Mouse (Mus musculus): ENCODE results near the gene Slc25a10. TPM values are rescaled to one million over a fixed set of nuclear protein-coding genes. Genes with fewer than 3 reads are reported as not detected.

Slc25a10 gene
- polyA plus RNA-seq, 1 experiment from 2014 or later: 27.6 TPM

DNA sequence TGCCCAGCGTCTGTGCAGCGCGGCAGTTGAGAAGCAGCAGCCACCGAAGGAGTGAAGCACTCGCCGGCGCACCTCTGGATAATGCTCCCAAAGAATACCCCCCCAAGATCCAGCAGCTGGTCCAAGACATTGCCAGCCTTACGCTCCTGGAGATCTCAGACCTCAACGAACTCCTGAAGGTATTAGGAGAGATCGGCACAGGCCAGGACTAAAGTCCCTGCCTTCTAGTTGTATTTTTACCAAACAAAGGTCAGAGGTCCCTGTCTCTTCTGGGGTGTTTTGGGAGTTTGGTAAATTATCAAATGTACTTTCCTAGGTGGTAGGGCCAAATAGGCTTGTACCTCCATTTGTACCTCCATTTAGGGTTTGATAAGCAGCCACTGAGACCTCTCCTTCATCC, 6.4 kb upstream of the Slc25a10 start:
- Histone ChIP-seq H3K36me3 (peaks cover 61% of the 10 kb centered on the region), H3K27ac (replicated peaks) (peak overlapping the region; percentile 91; the same call in 1 of the 2 replicates), H3K4me1 (peaks cover 26% of the 10 kb centered on the region), H3K27me3 (replicated peaks) (no peaks in the 10 kb centered on the region), H3K9ac (replicated peaks) (peak overlapping the region; percentile 86), H3K4me3 (replicated peaks) (peak overlapping the region; percentile 95), H3K4me2 (peak overlapping the region; percentile 79), H3K9me3 (replicated peaks) (no peaks in the 10 kb centered on the region)
- WGBS: 11% methylated on average over 10 of the region's 10 CpGs
- no peak for ATAC-seq (ENCODE audit: low FRiP score)

DNA sequence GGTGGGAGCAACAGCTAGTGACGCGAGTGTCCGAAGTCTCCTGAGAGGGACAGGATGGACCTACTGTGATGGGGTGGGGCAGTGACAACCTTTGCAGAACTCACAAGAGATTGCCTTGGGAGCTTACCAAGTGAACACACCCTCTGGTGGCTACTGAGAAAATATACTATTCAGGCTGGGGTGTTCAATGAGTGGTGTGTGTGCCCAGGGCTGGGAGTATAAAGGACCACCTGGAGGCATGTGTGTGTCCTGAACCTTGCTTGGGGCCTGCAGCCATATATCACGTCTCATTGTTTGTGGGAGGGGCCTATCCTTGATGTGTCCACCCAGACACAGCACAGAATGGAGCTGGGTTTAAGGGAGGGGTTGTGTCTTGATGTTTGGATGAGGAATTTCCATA, 3.1 kb upstream of the Slc25a10 start:
- Histone ChIP-seq H3K4me1 (peaks cover 54% of the 10 kb centered on the region), H3K4me3 (replicated peaks) (no peak overlapping the region), H3K9ac (replicated peaks) (no peak overlapping the region), H3K4me2 (no peak overlapping the region), H3K27ac (replicated peaks) (no peak overlapping the region), H3K27me3 (replicated peaks) (no peaks in the 10 kb centered on the region), H3K36me3 (peaks cover 31% of the 10 kb centered on the region), H3K9me3 (replicated peaks) (no peaks in the 10 kb centered on the region)
- WGBS: 79% methylated on average over 4 of the region's 4 CpGs
- no peak for ATAC-seq (ENCODE audit: low FRiP score)

DNA sequence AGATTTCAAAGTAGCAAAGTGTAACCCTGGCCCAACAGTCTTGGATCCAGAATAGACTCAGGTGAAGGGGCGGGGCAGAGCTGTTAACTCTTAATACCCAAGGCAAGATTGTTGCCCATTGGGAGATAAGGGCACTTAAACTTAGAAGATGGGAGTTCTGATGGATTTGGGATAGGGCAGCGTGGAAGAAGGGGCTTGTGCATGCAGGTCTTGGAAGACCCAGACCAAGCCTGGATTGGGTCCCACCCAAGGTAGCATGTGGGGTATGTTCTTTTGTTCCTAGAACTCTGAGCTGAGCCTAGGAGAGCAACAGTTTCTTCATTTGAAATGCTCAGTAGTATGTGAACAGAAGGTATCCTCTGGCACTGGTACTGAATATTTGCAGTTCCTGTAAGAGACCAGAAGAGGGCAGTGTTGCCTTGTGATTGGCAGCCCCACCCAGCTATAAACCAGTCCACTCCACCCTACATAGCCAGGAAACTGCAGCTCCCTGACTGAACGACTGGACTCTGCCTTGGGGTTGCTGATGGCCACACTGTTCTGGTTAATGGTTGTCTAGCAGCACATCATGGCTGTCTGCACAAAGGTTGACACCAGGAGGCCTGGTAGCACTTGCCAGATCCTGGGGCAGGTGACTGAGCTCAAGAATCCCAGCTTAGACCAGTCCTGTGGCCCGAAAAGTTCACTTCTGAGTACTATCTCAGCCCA, 2.4 kb upstream of the Slc25a10 start:
- no peaks in the 10 kb centered on the region for H3K9me3 ChIP-seq (replicated peaks)
- H3K27ac ChIP-seq (replicated peaks): peak overlapping the region; percentile 63
- no peak for ATAC-seq (ENCODE audit: low FRiP score)
- WGBS: 65% methylated on average over 4 of the region's 4 CpGs
- H3K4me3 ChIP-seq (replicated peaks): no peak overlapping the region
- H3K36me3 ChIP-seq: peaks cover 29% of the 10 kb centered on the region
- H3K9ac ChIP-seq (replicated peaks): no peak overlapping the region
- H3K4me2 ChIP-seq: no peak overlapping the region
- peaks cover 54% of the 10 kb centered on the region for H3K4me1 ChIP-seq
- H3K27me3 ChIP-seq (replicated peaks): no peaks in the 10 kb centered on the region

DNA sequence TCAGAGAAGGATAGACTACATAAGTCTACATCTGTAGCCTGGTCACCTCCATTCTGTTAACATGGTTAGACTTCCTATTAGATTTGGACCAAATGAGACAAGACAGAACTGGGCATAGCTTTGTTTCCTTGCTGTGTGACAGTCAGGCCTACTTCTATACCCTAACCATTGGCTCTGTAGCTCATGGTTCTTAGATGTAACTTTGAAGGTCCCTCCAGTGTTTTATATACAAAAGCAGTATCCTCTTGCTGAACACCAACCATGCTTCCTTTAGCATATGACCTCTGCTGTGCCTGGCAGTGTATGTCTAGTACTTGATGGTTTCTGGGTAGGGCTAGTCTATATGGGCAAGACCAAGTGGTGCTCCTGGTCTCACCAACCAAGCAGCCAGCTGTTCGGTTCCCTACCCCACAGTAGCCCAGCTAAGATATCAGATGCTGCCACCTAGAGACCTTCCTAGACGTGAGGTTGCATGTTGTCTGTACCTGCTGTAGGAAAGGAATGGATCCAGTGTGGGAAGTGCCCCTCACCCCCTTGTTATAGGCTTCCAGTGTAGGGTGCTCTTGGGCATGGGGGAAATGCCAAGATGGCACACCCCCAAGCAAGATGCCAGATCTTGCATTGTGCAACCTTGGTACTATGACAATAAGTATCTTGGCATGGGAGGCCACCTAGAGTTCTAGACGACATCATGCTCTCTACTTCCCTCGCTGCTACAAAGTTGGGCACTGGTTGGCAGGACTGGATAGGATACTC, 1.2 kb upstream of the Slc25a10 start:
- Histone ChIP-seq H3K9me3 (replicated peaks) (no peaks in the 10 kb centered on the region), H3K27me3 (replicated peaks) (no peaks in the 10 kb centered on the region), H3K27ac (replicated peaks) (peak overlapping the region; percentile 83), H3K36me3 (peaks cover 40% of the 10 kb centered on the region), H3K4me2 (peak overlapping the region; percentile 99; the same call in 1 of the 2 replicates), H3K9ac (replicated peaks) (no peak overlapping the region), H3K4me1 (peaks cover 49% of the 10 kb centered on the region), H3K4me3 (replicated peaks) (0 out of 2 replicates have a peak overlapping the region, but pooled peaks have one; percentile 99)
- no peak for ATAC-seq (ENCODE audit: low FRiP score)
- WGBS: 36% methylated on average over 4 of the region's 4 CpGs

DNA sequence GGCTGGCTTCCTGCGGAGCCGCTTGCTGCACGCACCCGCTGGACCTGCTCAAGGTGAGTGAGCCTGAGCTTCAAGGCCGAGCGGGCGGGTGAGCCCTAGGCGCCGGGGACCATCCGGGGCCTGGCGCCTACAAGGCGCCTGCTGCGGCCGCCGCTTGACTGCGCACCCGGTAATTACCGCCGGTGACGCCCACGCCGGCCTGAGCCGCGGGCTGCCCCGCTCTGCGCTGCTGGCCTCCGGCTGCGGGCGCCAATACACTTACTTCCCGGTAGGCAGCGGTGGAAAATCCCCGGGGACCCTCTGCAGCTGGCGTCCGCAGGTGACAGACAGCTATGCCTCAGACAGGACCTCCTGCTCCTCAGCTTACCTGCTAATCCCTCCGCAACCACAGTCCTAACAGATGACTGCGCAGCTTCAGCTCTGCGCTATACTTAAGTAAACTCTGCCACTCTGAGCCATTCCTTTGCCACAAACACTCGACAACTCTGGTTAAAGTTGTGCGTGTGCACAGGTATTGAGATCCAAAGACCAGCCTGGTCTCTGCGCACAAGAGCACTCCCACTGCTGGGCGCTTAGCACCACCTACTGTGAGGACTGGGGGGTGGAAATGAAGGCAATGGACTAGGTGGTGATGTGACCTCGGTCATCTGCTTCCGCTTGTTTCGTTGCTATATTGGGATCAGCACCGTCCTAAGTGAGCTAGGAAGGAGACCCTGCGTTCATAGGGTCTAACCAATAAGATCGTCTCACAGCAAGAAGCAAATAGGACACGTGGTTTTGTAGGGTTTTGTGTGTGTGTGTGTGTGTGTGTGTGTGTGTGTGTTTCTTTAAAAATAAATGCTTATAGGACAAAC, 611 bp downstream of the Slc25a10 start:
- Histone ChIP-seq H3K4me2 (peak overlapping the region; percentile 99), H3K27me3 (replicated peaks) (no peaks in the 10 kb centered on the region), H3K9ac (replicated peaks) (peak overlapping the region; percentile 82), H3K9me3 (replicated peaks) (no peaks in the 10 kb centered on the region), H3K36me3 (peaks cover 44% of the 10 kb centered on the region), H3K4me1 (peaks cover 43% of the 10 kb centered on the region), H3K27ac (replicated peaks) (peak overlapping the region; percentile 83), H3K4me3 (replicated peaks) (peak overlapping the region; percentile 99)
- ATAC-seq (ENCODE audit: low FRiP score): peak; percentile 44
- WGBS: under 1% methylated on average over 47 of the region's 48 CpGs

DNA sequence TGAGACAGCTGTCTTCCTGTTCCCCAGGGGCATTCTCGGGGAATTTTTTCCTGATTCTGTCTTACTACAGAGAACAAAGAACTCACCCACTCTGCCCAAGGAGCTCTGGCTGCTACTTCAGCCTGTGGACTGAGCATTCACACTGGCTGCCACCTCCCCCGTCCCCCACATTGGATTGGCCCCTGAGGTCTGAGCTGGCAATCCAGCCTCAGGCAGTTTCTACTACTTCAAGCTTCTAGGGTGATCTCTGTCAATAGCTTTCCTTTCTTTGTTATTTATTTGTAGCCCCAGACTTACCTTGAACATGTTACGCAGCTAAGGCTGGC, 1.2 kb downstream of the Slc25a10 start:
- ATAC-seq (ENCODE audit: low FRiP score): no peak
- H3K27ac ChIP-seq (replicated peaks): peak overlapping the region; percentile 83
- H3K9ac ChIP-seq (replicated peaks): peak overlapping the region; percentile 82
- peaks cover 42% of the 10 kb centered on the region for H3K36me3 ChIP-seq
- H3K4me1 ChIP-seq: peaks cover 43% of the 10 kb centered on the region
- H3K4me3 ChIP-seq (replicated peaks): peak overlapping the region; percentile 99
- H3K9me3 ChIP-seq (replicated peaks): no peaks in the 10 kb centered on the region
- no peaks in the 10 kb centered on the region for H3K27me3 ChIP-seq (replicated peaks)
- peak overlapping the region; percentile 99 for H3K4me2 ChIP-seq
- WGBS: 26% methylated on average over 3 of the region's 3 CpGs

DNA sequence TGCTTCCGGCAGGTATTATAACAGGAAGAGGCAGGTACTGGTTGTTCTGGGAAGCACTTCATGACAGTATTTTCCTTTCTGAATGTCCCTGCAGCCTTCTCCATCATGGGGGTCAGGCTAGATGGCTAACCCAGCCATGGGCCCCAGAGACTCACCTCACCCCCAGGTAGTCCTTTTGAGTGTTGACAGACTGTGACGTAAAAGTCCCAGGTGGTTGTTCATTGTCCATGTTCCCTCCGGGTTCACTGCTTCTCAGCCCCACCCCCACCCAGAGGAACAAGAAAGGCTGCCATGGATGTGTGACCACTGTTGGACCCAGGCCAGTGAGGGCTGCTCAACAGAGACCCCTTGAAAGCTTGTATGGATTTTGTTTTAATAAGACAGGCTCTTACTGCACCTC, 1.7 kb downstream of the Slc25a10 start:
- Histone ChIP-seq H3K4me3 (replicated peaks) (peak overlapping the region; percentile 99), H3K27ac (replicated peaks) (peak overlapping the region; percentile 83), H3K36me3 (peaks cover 42% of the 10 kb centered on the region), H3K9ac (replicated peaks) (peak overlapping the region; percentile 82), H3K4me2 (peak overlapping the region; percentile 99), H3K9me3 (replicated peaks) (no peaks in the 10 kb centered on the region), H3K4me1 (peaks cover 43% of the 10 kb centered on the region), H3K27me3 (replicated peaks) (no peaks in the 10 kb centered on the region)
- no peak for ATAC-seq (ENCODE audit: low FRiP score)
- WGBS: 46% methylated on average over 3 of the region's 3 CpGs

DNA sequence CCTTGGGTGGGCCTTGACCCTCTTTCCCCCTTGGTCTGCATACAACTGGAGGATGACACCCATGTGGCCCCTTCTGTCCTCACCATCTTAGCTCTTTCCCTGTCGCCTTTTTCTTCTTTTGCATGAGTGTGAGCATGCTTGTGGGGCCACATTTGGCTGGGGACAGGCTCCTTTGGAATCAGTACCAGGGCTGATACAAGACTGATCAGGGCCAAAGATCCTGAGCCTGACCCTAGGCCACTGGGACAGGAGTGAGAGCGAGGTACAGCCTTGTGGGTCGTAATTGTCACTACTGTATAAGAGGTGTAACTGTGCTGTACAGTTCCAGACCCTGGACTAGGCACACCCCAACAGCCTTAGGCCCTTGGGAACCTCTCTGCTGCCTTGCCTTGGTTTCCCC, 2.3 kb downstream of the Slc25a10 start:
- Histone ChIP-seq H3K9ac (replicated peaks) (0 out of 2 replicates have a peak overlapping the region, but pooled peaks have one; percentile 82), H3K27ac (replicated peaks) (no peak overlapping the region), H3K4me2 (peak overlapping the region; percentile 99; the same call in 1 of the 2 replicates), H3K36me3 (peaks cover 42% of the 10 kb centered on the region), H3K27me3 (replicated peaks) (no peaks in the 10 kb centered on the region), H3K4me1 (peaks cover 43% of the 10 kb centered on the region), H3K4me3 (replicated peaks) (peak overlapping the region; percentile 99; the same call in 1 of the 2 replicates), H3K9me3 (replicated peaks) (no peaks in the 10 kb centered on the region)
- no peak for ATAC-seq (ENCODE audit: low FRiP score)
- 86% methylated on average over 3 of the region's 3 CpGs for WGBS

DNA sequence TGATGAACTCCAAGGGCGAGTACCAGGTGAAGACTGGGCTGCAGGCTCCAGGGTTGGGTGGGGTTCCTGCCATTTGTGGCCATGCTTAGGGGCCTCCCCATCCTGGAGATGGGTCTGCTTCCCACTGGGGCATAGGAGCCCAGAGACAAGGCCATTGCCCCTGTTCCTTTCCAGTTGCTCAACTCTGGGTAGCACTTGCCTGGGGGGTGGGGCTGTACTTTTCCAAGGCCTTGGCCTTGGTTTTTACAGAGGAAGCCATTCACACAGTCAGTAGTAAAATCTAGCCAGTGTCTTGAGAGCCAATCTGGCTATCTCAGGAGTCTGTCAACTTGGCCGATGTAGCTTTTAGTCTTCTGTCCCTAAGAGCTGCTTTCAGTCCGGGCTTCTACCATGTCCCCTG, 5.8 kb downstream of the Slc25a10 start:
- peaks cover 19% of the 10 kb centered on the region for H3K4me1 ChIP-seq
- no peaks in the 10 kb centered on the region for H3K9me3 ChIP-seq (replicated peaks)
- no peak overlapping the region for H3K27ac ChIP-seq (replicated peaks)
- H3K4me3 ChIP-seq (replicated peaks): no peak overlapping the region
- no peaks in the 10 kb centered on the region for H3K27me3 ChIP-seq (replicated peaks)
- peaks cover 40% of the 10 kb centered on the region for H3K36me3 ChIP-seq
- 90% methylated on average over 3 of the region's 3 CpGs for whole genome bisulfite sequencing
- H3K4me2 ChIP-seq: no peak overlapping the region
- no peak overlapping the region for H3K9ac ChIP-seq (replicated peaks)
- ATAC-seq (ENCODE audit: low FRiP score): no peak

DNA sequence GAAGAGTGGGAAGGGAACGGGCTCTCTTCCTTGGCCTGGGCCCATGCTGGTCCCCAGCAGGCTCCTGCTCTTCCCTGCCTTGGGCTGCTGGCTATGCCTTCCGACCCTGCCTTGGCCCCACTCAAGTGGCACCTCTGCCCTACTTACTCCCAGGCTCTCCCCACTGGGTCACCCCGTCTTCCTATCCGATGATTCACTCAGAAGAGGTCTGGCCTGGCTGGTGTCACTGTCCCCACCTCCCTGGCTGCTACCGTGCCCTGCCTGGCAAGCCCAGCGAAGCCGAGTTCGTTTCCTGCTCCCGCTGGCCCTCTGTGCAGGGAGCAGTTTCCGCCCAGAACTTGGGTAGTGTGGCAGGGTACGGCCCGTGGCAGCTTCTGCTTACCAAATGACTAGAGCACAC, 6.6 kb downstream of the Slc25a10 start:
- Histone ChIP-seq H3K27ac (replicated peaks) (no peak overlapping the region), H3K9me3 (replicated peaks) (no peaks in the 10 kb centered on the region), H3K36me3 (peaks cover 40% of the 10 kb centered on the region), H3K4me1 (peaks cover 11% of the 10 kb centered on the region), H3K4me2 (no peak overlapping the region), H3K9ac (replicated peaks) (no peak overlapping the region), H3K27me3 (replicated peaks) (no peaks in the 10 kb centered on the region), H3K4me3 (replicated peaks) (no peak overlapping the region)
- 95% methylated on average over 12 of the region's 12 CpGs for WGBS
- ATAC-seq (ENCODE audit: low FRiP score): no peak

DNA sequence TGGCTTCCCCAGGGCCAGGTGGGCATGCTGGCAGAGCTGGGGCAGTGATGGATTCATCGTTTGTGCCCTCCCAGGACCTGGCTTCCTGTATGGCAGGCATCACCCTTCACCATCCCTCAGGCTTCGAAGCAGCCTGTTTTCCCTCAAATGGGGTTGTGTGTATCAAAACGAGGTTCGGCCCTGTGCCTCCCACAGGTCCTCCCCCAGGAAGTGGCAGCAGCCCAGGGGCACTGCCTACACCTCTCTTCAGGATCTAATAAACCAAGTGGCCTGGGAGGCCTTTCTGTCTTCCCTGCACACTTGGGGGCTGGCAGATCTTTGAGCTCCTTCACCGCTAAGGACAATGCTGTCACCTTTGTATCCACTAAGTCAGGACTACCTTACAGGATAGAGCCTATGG, 7.3 kb downstream of the Slc25a10 start:
- WGBS: 96% methylated on average over 5 of the region's 5 CpGs
- Histone ChIP-seq H3K4me3 (replicated peaks) (no peak overlapping the region), H3K27me3 (replicated peaks) (no peaks in the 10 kb centered on the region), H3K4me2 (no peak overlapping the region), H3K9me3 (replicated peaks) (no peaks in the 10 kb centered on the region), H3K4me1 (peaks cover 5% of the 10 kb centered on the region), H3K36me3 (peaks cover 40% of the 10 kb centered on the region), H3K9ac (replicated peaks) (no peak overlapping the region), H3K27ac (replicated peaks) (no peak overlapping the region)
- ATAC-seq (ENCODE audit: low FRiP score): no peak
